Mouse (Mus musculus) WW6 (cell line): Measurements from ENCODE around the gene Tsc22d3.
"Not testable (repeated sequence)": the region's sequence is repeated elsewhere in the genome, so short reads cannot be mapped to it uniquely, and the experiment has no call there.

ENCODE experiments used
- DNase-seq: peaks from one replicate; pipeline ENCODE4 v3.0.0-alpha.2; 2013; ENCODE audit warnings: low read depth, low spot score

The Tsc22d3 gene

GRCm38 (mm10) chrX:140500306-140500705, 100.2 kb downstream of the Tsc22d3 start:
- DNase-seq: no peak

GRCm38 (mm10) chrX:140498431-140498830, 102.0 kb downstream of the Tsc22d3 start:
- not testable (repeated sequence) for DNase-seq

- no peak for DNase-seq
Measured at GRCm38 (mm10) chrX:140494170-140494569, 106.3 kb downstream of the Tsc22d3 start.

- no peak for DNase-seq
Measured at GRCm38 (mm10) chrX:140493527-140494029, 106.9 kb downstream of the Tsc22d3 start.

GRCm38 (mm10) chrX:140491884-140492571, 108.4 kb downstream of the Tsc22d3 start:
- no peak for DNase-seq

- no peak for DNase-seq
Measured at GRCm38 (mm10) chrX:140490203-140490602, 110.3 kb downstream of the Tsc22d3 start.
